Mouse (Mus musculus) G1E (cell line): ENCODE measurements around the gene Tada2a.

Experiments used
- CTCF ChIP-seq: IDR thresholded peaks from 2 replicates; pipeline ENCODE4 v1.5.1; 2012; ENCODE audit warnings: low read depth, low read length, inconsistent platforms, mixed read lengths
- TAL1 ChIP-seq: conservative IDR thresholded peaks from 2 replicates; pipeline ENCODE4 v1.6.1; 2012; ENCODE audit warnings: low read depth, low read length, inconsistent platforms, mixed read lengths

DNA sequence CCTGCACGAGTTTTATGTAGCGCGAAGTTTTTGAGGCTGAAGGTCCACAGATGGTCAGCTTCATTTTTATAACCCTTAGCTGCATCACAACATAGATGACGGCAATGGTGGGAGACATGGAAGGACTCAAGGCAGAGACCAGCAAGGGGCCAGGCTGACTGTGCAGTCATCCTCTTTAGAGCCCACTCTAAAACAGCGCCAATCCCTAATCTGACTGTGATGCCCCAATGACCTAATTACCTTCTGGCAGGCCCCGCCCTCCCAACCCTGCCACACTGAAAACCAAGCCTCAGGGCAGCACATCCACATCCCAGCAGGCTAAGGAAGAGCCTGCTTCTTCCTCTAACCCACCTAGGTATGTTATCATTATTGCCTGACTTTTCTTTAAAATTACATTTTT lies 68.8 kb downstream of the Tada2a start:
- TF ChIP-seq CTCF (no peak), TAL1 (no peak)
